Mouse (Mus musculus): ENCODE results near the gene Sfmbt1. TPM values are rescaled to one million over a fixed set of nuclear protein-coding genes. Genes with fewer than 3 reads are reported as not detected.

Sfmbt1 gene
- polyA plus RNA-seq, 1 experiment from 2014 or later: 17.9 TPM

DNA sequence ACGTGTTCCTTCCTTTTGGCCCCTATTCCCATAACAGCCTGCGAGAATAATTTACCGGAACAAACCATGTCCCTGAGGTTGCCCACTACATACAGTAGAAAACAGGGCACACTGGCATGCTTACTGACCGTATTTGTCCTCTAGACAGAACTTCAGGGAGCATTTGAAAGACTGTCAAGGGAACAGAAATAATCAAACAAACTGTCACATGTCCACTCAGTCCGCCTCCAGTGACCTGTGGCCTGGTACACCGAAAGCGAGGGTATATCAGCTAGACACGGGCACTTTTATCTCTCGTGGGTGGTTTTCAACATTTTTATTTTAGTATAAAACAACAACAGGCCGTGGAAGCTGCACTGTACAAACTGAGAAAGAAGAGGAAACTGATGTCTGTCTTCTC, 154.2 kb downstream of the Sfmbt1 start:
- Histone ChIP-seq H3K9ac (no peak overlapping the region), H3K4me2 (replicated peaks) (no peak overlapping the region), H3K4me3 (no peak overlapping the region), H3K27ac (no peak overlapping the region), H3K9me3 (replicated peaks) (no peaks in the 10 kb centered on the region), H3K4me1 (no peaks in the 10 kb centered on the region), H3K36me3 (peaks cover 13% of the 10 kb centered on the region), H3K27me3 (no peaks in the 10 kb centered on the region)
- 94% methylated on average over 10 of the region's 10 CpGs for WGBS
- no peak for ATAC-seq (ENCODE audit: low FRiP score)

DNA sequence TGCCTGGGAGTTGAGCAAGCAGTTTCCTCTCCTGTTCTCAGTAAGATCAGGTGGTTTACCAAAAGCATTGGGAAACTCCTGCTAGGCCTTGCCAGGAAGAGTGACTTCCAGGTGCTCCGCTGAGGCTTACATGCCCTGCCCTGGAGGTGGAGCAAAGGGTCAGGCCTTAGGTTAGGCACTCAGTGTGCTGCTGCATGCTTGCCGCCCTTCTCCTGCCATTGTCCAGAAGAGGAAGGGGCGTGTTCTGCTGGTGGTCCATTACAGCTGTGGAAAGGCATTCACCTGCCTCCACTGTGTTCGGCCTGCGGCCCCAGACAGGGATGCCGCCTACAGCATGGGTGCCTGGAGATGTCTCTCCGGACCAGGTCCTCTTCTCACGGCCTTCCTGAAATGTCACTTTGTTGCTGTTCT, 154.7 kb downstream of the Sfmbt1 start:
- Histone ChIP-seq H3K4me3 (no peak overlapping the region), H3K4me2 (replicated peaks) (no peak overlapping the region), H3K27me3 (no peaks in the 10 kb centered on the region), H3K27ac (no peak overlapping the region), H3K36me3 (peaks cover 18% of the 10 kb centered on the region), H3K9ac (no peak overlapping the region), H3K9me3 (replicated peaks) (no peaks in the 10 kb centered on the region), H3K4me1 (no peaks in the 10 kb centered on the region)
- no peak for ATAC-seq (ENCODE audit: low FRiP score)
- 83% methylated on average over 8 of the region's 8 CpGs for WGBS

DNA sequence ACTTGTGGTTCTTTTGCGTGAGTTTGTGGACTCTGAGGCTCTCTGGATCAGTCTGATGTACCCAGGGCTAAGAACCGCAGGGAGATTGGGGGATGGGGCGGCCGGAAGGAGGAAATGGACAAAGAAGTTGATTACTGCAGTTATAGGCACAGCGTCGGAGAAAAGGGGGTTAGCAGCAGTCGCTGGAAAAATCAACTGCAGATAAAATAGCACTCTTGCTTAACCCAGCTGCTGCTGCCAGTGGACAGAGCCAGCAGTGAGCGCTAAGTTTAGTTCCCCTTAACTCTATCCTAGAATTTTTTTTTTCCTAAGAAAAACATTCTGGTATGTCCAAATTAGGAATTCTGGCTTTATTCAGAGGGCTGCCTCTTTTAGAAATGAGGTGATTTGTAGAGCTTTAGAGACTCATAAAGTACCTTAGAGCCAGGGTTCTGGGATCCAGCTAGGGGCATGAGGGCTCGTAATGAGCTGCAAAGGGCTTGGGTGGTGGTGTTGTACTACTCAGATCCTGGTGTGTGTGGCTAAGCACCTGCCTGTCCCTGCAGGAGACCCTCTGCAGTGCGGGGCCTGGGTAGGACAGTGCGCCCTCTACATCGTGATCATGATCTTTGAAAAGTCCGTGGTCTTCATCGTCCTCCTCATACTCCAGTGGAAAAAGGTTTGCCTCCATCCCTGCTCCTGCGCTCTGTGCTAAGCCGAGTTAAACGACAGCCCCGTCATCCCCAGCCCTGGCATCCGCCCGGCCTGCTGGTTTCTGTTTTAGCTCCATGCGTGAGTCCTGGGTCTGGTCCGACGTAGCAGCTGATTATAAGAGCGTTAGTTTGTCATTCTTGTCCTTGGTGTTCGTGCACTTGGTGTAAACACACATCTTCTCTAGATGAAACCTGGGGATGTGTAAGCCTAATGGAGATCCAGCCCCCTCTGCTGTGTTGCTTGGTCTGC, 155.8 kb downstream of the Sfmbt1 start:
- Histone ChIP-seq H3K4me2 (replicated peaks) (no peak overlapping the region), H3K4me1 (no peaks in the 10 kb centered on the region), H3K9ac (no peak overlapping the region), H3K36me3 (peaks cover 24% of the 10 kb centered on the region), H3K27ac (no peak overlapping the region), H3K9me3 (replicated peaks) (no peaks in the 10 kb centered on the region), H3K27me3 (no peaks in the 10 kb centered on the region), H3K4me3 (no peak overlapping the region)
- ATAC-seq (ENCODE audit: low FRiP score): no peak
- WGBS: 91% methylated on average over 25 of the region's 25 CpGs

Other genes with a start within 250 kb of the Sfmbt1 start
- gene Dcp1a, start 235.3 kb upstream of the Sfmbt1 start, polyA plus RNA-seq (2016; fragmentation: Nextera tagmentation; extraction: Ambion mirVana): 29.2 and 30.6 TPM in 2 replicates
- 3.1 and 4.5 TPM in 2 replicates for gene Cacna1d, start 223.4 kb upstream of the Sfmbt1 start, polyA plus RNA-seq (2016; fragmentation: Nextera tagmentation; extraction: Ambion mirVana)
- 210 and 216 TPM in 2 replicates for gene Tkt, start 166.5 kb upstream of the Sfmbt1 start, polyA plus RNA-seq (2016; fragmentation: Nextera tagmentation; extraction: Ambion mirVana)
- gene Prkcd, start 88.6 kb upstream of the Sfmbt1 start, polyA plus RNA-seq (2016; fragmentation: Nextera tagmentation; extraction: Ambion mirVana): 42.3 and 44.2 TPM in 2 replicates
- gene Rft1, start 60.5 kb upstream of the Sfmbt1 start, polyA plus RNA-seq (2016; fragmentation: Nextera tagmentation; extraction: Ambion mirVana): 13.1 and 13.7 TPM in 2 replicates
- gene Tmem110, start 110.7 kb downstream of the Sfmbt1 start, polyA plus RNA-seq (2016; fragmentation: Nextera tagmentation; extraction: Ambion mirVana): 26.1 and 30.0 TPM in 2 replicates
- 0.80 and 2.2 TPM in 2 replicates for gene Mustn1, start 164.4 kb downstream of the Sfmbt1 start, polyA plus RNA-seq (2016; fragmentation: Nextera tagmentation; extraction: Ambion mirVana)
- gene Itih4, start 171.6 kb downstream of the Sfmbt1 start, polyA plus RNA-seq (2016; fragmentation: Nextera tagmentation; extraction: Ambion mirVana): 0.08 and 0.19 TPM in 2 replicates
- 0.27 and 0.89 TPM in 2 replicates for gene Itih3, start 208.9 kb downstream of the Sfmbt1 start, polyA plus RNA-seq (2016; fragmentation: Nextera tagmentation; extraction: Ambion mirVana)
- gene Itih1, start 228.4 kb downstream of the Sfmbt1 start, polyA plus RNA-seq (2016; fragmentation: Nextera tagmentation; extraction: Ambion mirVana): not detected in 2 replicates
- 18.6 and 18.9 TPM in 2 replicates for gene Nek4, start 236.5 kb downstream of the Sfmbt1 start, polyA plus RNA-seq (2016; fragmentation: Nextera tagmentation; extraction: Ambion mirVana)

Measured in hindbrain, embryonic 12.5 days (tissue).